Mouse (Mus musculus): ENCODE results near the gene Imp4. TPM values are rescaled to one million over a fixed set of nuclear protein-coding genes. Genes with fewer than 3 reads are reported as not detected.
"Not testable (repeated sequence)": the region's sequence is repeated elsewhere in the genome, so short reads cannot be mapped to it uniquely, and the experiment has no call there.

Gene Imp4
- polyA plus RNA-seq, 1 experiment: 32.1 TPM

- Histone ChIP-seq H3K4me1 (ENCODE audit: control insufficient read depth, insufficient read depth, low read length) (no peaks in the 10 kb centered on the region), H3K4me3 (replicated peaks; ENCODE audit: insufficient read depth, low read depth, low read length) (peak overlapping the region; percentile 59), H3K27me3 (ENCODE audit: control insufficient read depth, insufficient read depth, low read length) (no peaks in the 10 kb centered on the region), H3K27ac (ENCODE audit: insufficient read depth, low read length) (no peak overlapping the region)
- TF ChIP-seq POLR2A (IDR thresholded peaks at IDR 0.05; ENCODE audit: borderline replicate concordance, insufficient read depth, low read length) (no peak), CTCF (IDR thresholded peaks at IDR 0.05; ENCODE audit: borderline replicate concordance, insufficient read depth, low read depth, low read length) (no peak)
- WGBS: 29% methylated on average over 13 of the region's 13 CpGs
- peak; percentile 44 to 52 for DNase-seq
Observed at GRCm38 (mm10) chr1:34432411-34432775, 7.3 kb upstream of the Imp4 start.

- H3K27ac ChIP-seq (ENCODE audit: insufficient read depth, low read length): no peak overlapping the region
- H3K4me3 ChIP-seq (replicated peaks; ENCODE audit: insufficient read depth, low read depth, low read length): peak overlapping the region; percentile 59
- no peaks in the 10 kb centered on the region for H3K4me1 ChIP-seq (ENCODE audit: control insufficient read depth, insufficient read depth, low read length)
- 2% methylated on average over 35 of the region's 35 CpGs for WGBS
- peak in 1 of 2 experiments; percentile 40 for DNase-seq
- H3K27me3 ChIP-seq (ENCODE audit: control insufficient read depth, insufficient read depth, low read length): no peaks in the 10 kb centered on the region
- TF ChIP-seq POLR2A (IDR thresholded peaks at IDR 0.05; ENCODE audit: borderline replicate concordance, insufficient read depth, low read length) (no peak), CTCF (IDR thresholded peaks at IDR 0.05; ENCODE audit: borderline replicate concordance, insufficient read depth, low read depth, low read length) (no peak)
Observed at GRCm38 (mm10) chr1:34432776-34433481, 6.7 kb upstream of the Imp4 start.

- DNase-seq: peak; percentile 40 to 53
- Histone ChIP-seq H3K27ac (ENCODE audit: insufficient read depth, low read length) (no peak overlapping the region), H3K4me3 (replicated peaks; ENCODE audit: insufficient read depth, low read depth, low read length) (peak overlapping the region; percentile 95), H3K27me3 (ENCODE audit: control insufficient read depth, insufficient read depth, low read length) (no peaks in the 10 kb centered on the region), H3K4me1 (ENCODE audit: control insufficient read depth, insufficient read depth, low read length) (peaks cover 2% of the 10 kb centered on the region; the same call in 1 of the 2 replicates)
- 13% methylated on average over 19 of the region's 19 CpGs for WGBS
- TF ChIP-seq POLR2A (IDR thresholded peaks at IDR 0.05; ENCODE audit: borderline replicate concordance, insufficient read depth, low read length) (no peak), CTCF (IDR thresholded peaks at IDR 0.05; ENCODE audit: borderline replicate concordance, insufficient read depth, low read depth, low read length) (no peak)
Observed at GRCm38 (mm10) chr1:34433891-34434521, 5.6 kb upstream of the Imp4 start.

DNA sequence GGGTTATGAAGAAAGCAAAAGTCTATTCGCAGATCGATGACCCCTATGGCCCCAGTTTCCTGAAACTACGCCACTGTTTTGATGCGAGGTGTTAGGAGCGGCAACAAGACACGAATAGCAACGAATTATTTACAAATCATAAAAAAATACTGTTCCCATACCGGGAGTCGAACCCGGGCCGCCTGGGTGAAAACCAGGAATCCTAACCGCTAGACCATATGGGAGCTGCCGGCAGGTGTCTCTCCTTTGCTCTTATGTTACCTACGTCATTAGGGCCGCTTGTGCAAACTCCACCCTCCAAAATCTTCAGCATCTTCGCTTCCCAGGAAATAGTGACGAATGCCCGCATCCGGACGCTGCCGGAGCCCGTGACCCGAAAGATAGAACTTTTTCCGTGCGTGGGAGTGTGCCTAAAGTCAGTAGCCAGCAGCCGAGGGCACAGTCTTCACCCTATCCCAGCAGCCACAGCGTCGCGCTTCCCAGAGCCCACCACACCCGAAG is 4.9 kb upstream of the Imp4 start:
- peak; percentile 93 to 99 for DNase-seq
- TF ChIP-seq POLR2A (IDR thresholded peaks at IDR 0.05; ENCODE audit: borderline replicate concordance, insufficient read depth, low read length) (peak; percentile 15; the same call in 1 of the 2 replicates), CTCF (IDR thresholded peaks at IDR 0.05; ENCODE audit: borderline replicate concordance, insufficient read depth, low read depth, low read length) (no peak)
- Histone ChIP-seq H3K4me1 (ENCODE audit: control insufficient read depth, insufficient read depth, low read length) (peaks cover 2% of the 10 kb centered on the region; the same call in 1 of the 2 replicates), H3K27me3 (ENCODE audit: control insufficient read depth, insufficient read depth, low read length) (no peaks in the 10 kb centered on the region), H3K4me3 (replicated peaks; ENCODE audit: insufficient read depth, low read depth, low read length) (peak overlapping the region; percentile 95), H3K27ac (ENCODE audit: insufficient read depth, low read length) (peak overlapping the region; percentile 69)
- WGBS: under 1% methylated on average over 30 of the region's 30 CpGs

DNA sequence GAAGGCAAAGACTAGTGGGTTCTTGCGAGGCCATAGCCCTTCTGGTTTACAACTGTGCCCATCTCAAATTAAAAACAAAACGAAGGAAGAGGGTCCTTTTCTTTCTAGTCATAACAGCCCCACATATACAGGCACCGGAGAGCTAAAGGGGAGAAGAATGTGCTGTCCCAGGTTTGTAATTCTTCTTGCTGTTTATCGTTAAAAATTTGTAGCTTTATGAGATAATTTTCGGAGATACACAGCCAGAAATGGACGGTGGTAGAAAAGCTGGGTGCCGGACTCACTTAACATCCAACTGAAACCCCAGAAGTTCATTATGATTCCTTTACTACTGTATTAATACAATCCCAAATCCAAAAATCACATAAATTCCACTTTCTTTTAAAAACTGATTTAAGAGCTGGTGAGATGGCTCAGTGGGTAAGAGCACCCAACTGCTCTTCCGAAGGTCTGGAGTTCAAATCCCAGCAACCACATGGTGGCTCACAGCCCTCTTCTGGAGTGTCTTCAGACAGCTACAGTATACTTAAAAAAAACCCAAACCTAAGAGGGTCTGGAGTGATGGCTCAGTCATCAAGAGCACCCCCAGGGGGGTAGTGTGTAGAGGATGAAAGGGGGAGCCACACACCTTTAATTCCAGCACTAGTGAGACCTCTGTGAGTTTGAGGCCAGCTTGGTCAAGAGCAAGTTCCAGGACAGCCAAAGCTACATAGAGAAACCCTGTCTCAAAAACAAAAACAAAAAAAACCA is 4.1 kb upstream of the Imp4 start:
- no peak for DNase-seq
- Histone ChIP-seq H3K27me3 (ENCODE audit: control insufficient read depth, insufficient read depth, low read length) (no peaks in the 10 kb centered on the region), H3K4me1 (ENCODE audit: control insufficient read depth, insufficient read depth, low read length) (peaks cover 2% of the 10 kb centered on the region; the same call in 1 of the 2 replicates), H3K4me3 (replicated peaks; ENCODE audit: insufficient read depth, low read depth, low read length) (peak overlapping the region; percentile 95), H3K27ac (ENCODE audit: insufficient read depth, low read length) (peak overlapping the region; percentile 69; the same call in 1 of the 2 replicates)
- TF ChIP-seq POLR2A (IDR thresholded peaks at IDR 0.05; ENCODE audit: borderline replicate concordance, insufficient read depth, low read length): no peak
- no peak for TF ChIP-seq CTCF (IDR thresholded peaks at IDR 0.05; ENCODE audit: borderline replicate concordance, insufficient read depth, low read depth, low read length)
- WGBS: 22% methylated on average over 8 of the region's 8 CpGs

GRCm38 (mm10) chr1:34436374-34436773 is 3.3 kb upstream of the Imp4 start:
- WGBS: 83% methylated on average over 3 of the region's 3 CpGs
- H3K4me1 ChIP-seq (ENCODE audit: control insufficient read depth, insufficient read depth, low read length): peaks cover 2% of the 10 kb centered on the region; the same call in 1 of the 2 replicates
- H3K27ac ChIP-seq (ENCODE audit: insufficient read depth, low read length): no peak overlapping the region
- H3K4me3 ChIP-seq (replicated peaks; ENCODE audit: insufficient read depth, low read depth, low read length): no peak overlapping the region
- no peak for DNase-seq
- no peak for TF ChIP-seq POLR2A (IDR thresholded peaks at IDR 0.05; ENCODE audit: borderline replicate concordance, insufficient read depth, low read length)
- no peaks in the 10 kb centered on the region for H3K27me3 ChIP-seq (ENCODE audit: control insufficient read depth, insufficient read depth, low read length)

DNA sequence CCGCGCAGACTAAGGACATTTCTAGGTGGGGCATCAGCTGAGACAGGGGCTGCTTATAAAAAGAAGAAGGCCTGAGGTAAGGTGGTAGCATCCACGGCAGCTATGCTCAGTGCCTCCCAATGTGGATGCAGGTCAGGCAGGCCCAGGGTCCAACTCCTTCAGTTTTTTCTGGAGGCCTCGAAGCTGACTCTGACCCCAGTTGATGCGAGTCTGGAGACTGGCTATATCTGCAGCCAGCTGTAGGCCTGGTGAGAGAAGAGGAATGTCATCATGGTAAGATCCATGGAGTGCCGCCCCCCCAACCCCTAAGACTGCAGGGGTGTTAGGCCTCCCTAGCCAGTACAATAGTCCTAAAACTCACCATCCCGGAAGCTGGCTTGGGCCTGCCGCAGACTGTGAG is 2.3 kb upstream of the Imp4 start:
- H3K4me1 ChIP-seq (ENCODE audit: control insufficient read depth, insufficient read depth, low read length); H3K27ac ChIP-seq (ENCODE audit: insufficient read depth, low read length); H3K4me3 ChIP-seq (replicated peaks; ENCODE audit: insufficient read depth, low read depth, low read length); DNase-seq; H3K27me3 ChIP-seq (ENCODE audit: control insufficient read depth, insufficient read depth, low read length): not testable (repeated sequence)
- 98% methylated on average over 8 of the region's 8 CpGs for WGBS

Measured in cerebellum, adult 2 months (tissue).